Comparison of ENCODE assay signal across 8 mouse cellular contexts in genomic region chr11:121353326-121354090, GRCm38 (mm10). TPM values are rescaled to one million over a fixed set of nuclear protein-coding genes. Genes with fewer than 3 reads are reported as not detected.
DNase-seq lines count a peak whose midpoint lies in the region; ATAC-seq lines count a peak whose summit lies in the region.

No protein-coding gene starts in this region.

- H3K4me3 ChIP-seq in embryonic facial prominence, embryonic 11.5 days (ENCODE audit: low read depth, low read length): peak overlapping the region; percentile 93

- H3K27me3 ChIP-seq in embryonic facial prominence, embryonic 11.5 days (ENCODE audit: control insufficient read depth, insufficient read depth, low read length): no peaks in the 10 kb centered on the region

- H3K4me2 ChIP-seq in embryonic facial prominence, embryonic 11.5 days (ENCODE audit: low read depth, low read length): peak overlapping the region; percentile 65

- intact Hi-C loops in heart, postnatal 14 days (cut with DNase I): loop anchor here (5.0 kb wide), 1 partner anchor 69 kb away; the partner anchor contains the start of gene Fn3krp

- ATAC-seq in embryonic facial prominence, embryonic 11.5 days (replicated peaks; ENCODE audit: insufficient number of reproducible peaks, low FRiP score, low TSS enrichment, low read depth): peak; percentile 50; the same call in 1 of the 2 replicates

- 0 out of 2 replicates have a peak overlapping the region, but pooled peaks have one; percentile 49 for H3K27ac ChIP-seq in embryonic facial prominence, embryonic 11.5 days (replicated peaks; ENCODE audit: low read depth, low read length)

- WGBS in embryonic facial prominence, embryonic 11.5 days: 3% methylated on average over 41 of the region's 41 CpGs

- DNase-seq in CD8-positive naive resting alpha-beta T cell, adult 2 months (ENCODE audit: low read depth in 2 of 2, low spot score in 2 of 2): peak; percentile 65
- peak; percentile 29 for DNase-seq in adipocyte (ENCODE audit: low spot score)
- DNase-seq in embryonic facial prominence, embryonic 11.5 days (ENCODE audit: low spot score): peak; percentile 10
- peak; percentile 28 to 49 for DNase-seq in heart, postnatal 14 days
- peak; percentile 49 to 64 for DNase-seq in kidney, postnatal 4 days
- peak; percentile 17 for DNase-seq in lung, postnatal 36 days
- peak; percentile 48 for DNase-seq in right cerebral cortex, postnatal 4 days
- no peak for DNase-seq in ovary, adult 18-20 months (ENCODE audit: low spot score)

- peak overlapping the region; percentile 74 for H3K9ac ChIP-seq in embryonic facial prominence, embryonic 11.5 days (replicated peaks; ENCODE audit: low read length)

- H3K4me1 ChIP-seq in embryonic facial prominence, embryonic 11.5 days (ENCODE audit: control insufficient read depth, insufficient read depth, low read length): no peaks in the 10 kb centered on the region

- H3K9me3 ChIP-seq in embryonic facial prominence, embryonic 11.5 days (replicated peaks; ENCODE audit: control insufficient read depth, low read length): no peaks in the 10 kb centered on the region

- H3K36me3 ChIP-seq in embryonic facial prominence, embryonic 11.5 days (replicated peaks; ENCODE audit: control insufficient read depth, insufficient read depth, low read depth, low read length): no peaks in the 10 kb centered on the region

RNA-seq across cellular contexts. Expression of gene Wdr45b, which starts 0.7 kb away (rescaled TPM):
- polyA plus RNA-seq in embryonic facial prominence, embryonic 11.5 days (2014; fragmentation: Nextera tagmentation; extraction: Ambion mirVana): 117 and 119 TPM in 2 replicates
- 10 to 100 TPM; 42.0 to 43.6 TPM for total RNA-seq in heart, postnatal 14 days (2021)

RNA-seq across cellular contexts. Expression of gene Rab40b, which starts 34.5 kb away (rescaled TPM):
- polyA plus RNA-seq in embryonic facial prominence, embryonic 11.5 days (2014; fragmentation: Nextera tagmentation; extraction: Ambion mirVana): 3.6 and 4.9 TPM in 2 replicates
- 1 to 10 TPM; 2.0 to 3.3 TPM for total RNA-seq in heart, postnatal 14 days (2021)
